Mouse (Mus musculus): ENCODE results near the gene Serpinb6b. TPM values are rescaled to one million over a fixed set of nuclear protein-coding genes. Genes with fewer than 3 reads are reported as not detected.

Serpinb6b gene
- polyA plus RNA-seq, 1 experiment from 2014 or later, result 5.7 TPM

DNA sequence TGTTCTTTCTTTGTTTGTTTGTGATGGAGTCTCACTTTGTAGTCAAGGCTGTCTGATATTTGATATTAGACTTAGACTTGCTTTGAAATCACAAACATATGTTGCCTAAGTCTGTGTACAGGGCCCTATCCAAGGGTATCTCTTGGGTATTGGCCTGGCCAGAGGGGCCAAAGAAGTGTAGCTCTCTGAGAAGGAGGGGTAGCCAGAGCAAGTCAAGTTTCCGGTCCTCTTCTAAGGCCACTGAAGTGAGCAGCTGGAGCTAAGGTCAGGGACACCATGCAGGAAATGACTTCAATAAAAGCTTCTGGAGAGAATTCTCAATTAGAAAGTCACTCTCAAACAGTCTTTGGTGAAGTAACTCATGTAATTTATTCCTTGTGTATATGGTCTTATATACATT is 57.4 kb downstream of the Serpinb6b start:
- Histone ChIP-seq H3K9me3 (no peaks in the 10 kb centered on the region; the same call in 1 of the 2 replicates), H3K4me3 (replicated peaks) (no peak overlapping the region), H3K27ac (no peak overlapping the region), H3K27me3 (replicated peaks) (no peaks in the 10 kb centered on the region), H3K4me1 (replicated peaks) (no peaks in the 10 kb centered on the region), H3K9ac (no peak overlapping the region), H3K36me3 (no peaks in the 10 kb centered on the region), H3K4me2 (replicated peaks) (no peak overlapping the region)
- WGBS, result 81% methylated on average over 1 of the region's 1 CpGs
- ATAC-seq, result no peak

DNA sequence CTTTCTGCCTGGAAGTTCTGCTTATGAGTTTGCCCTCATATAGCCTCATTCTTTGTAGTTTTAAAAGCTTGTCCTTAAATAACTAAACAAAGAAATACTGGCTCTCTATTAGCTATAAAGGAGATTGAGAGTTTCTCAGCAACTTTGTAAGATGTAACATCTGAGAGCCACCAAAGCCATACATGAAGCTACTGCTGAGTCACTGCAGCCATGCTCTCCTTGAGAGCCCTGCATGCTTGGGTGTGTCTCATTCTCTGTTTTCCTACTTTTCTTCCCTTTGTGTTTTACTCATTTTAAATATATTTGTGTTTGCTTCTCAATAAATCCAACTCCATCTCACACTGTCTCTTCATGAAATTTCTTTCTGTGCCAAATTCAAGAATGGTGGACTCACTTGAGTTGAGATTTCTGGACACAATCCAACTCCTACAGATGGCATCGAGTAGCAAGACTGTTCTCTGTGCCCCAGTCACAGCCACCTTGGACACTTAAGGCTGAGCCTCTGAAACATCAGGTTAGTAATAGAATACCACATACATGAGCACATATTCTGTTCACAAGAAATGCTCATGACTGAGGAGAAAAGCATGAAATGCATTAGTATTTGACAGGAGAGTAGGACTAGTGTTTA is 61.5 kb downstream of the Serpinb6b start:
- Histone ChIP-seq H3K4me2 (replicated peaks) (no peak overlapping the region), H3K27ac (no peak overlapping the region), H3K4me1 (replicated peaks) (no peaks in the 10 kb centered on the region), H3K9ac (no peak overlapping the region), H3K36me3 (no peaks in the 10 kb centered on the region), H3K27me3 (replicated peaks) (no peaks in the 10 kb centered on the region), H3K9me3 (no peaks in the 10 kb centered on the region), H3K4me3 (replicated peaks) (no peak overlapping the region)
- 66% methylated on average over 1 of the region's 1 CpGs for WGBS
- ATAC-seq, result no peak

DNA sequence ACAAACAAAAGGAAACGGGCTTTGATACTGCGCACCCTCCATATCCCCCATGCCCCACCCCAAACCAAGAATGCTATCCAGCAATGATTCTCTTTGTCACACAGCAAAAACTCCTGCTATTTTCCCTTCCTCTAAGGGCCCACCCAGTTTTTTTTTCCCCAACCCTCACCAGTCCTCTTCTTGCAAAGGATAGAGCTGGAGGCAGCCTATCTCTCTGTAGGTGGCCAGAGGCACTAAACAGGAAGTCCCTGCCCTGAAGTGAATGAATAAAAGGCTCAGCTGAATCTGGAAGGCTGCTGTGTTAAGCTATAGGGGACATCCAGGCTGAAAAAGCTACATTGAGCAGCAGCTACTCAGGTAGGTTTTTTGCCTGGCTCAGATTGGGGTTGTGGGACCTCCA is 62.2 kb downstream of the Serpinb6b start, which contains the start of gene Serpinb9b:
Serpinb9b (plus strand) TSS at position 173 of the 400 bp plus-strand sequence.
- H3K9me3 ChIP-seq, result no peaks in the 10 kb centered on the region
- H3K27me3 ChIP-seq (replicated peaks), result no peaks in the 10 kb centered on the region
- H3K4me2 ChIP-seq (replicated peaks), result no peak within 1 kb of the TSS
- H3K36me3 ChIP-seq, result no peaks in the 10 kb centered on the region
- ATAC-seq, result no peak
- 70% methylated on average over 2 of the region's 2 CpGs for WGBS
- no peak within 1 kb of the TSS for H3K4me3 ChIP-seq (replicated peaks)
- no peaks in the 10 kb centered on the region for H3K4me1 ChIP-seq (replicated peaks)
- H3K27ac ChIP-seq, result no peak within 1 kb of the TSS
- H3K9ac ChIP-seq, result no peak within 1 kb of the TSS

DNA sequence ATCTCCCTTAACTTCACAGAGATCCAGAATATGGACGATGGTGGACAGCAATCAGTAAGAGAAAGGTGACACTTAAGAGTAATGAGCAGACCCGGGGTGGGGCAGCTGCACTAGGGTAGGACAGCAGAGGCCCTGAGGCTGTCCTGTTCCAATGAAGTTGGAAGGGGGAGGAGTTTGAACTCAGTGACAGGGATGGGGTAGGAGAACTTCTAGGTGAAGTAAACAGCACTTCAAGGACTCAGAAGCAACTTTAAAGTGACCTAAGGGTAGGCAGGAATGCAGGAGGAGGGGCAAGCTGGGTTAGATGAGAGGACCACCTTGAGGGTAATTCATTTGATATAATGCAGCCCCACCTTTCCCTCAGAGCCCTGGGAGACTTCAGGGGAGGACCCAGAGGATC is 63.1 kb downstream of the Serpinb6b start:
- no peak overlapping the region for H3K4me2 ChIP-seq (replicated peaks)
- no peak overlapping the region for H3K9ac ChIP-seq
- ATAC-seq, result 0 out of 2 replicates have a peak, but pooled peaks have one; percentile 31
- H3K36me3 ChIP-seq, result no peaks in the 10 kb centered on the region
- WGBS, result 23% methylated on average over 2 of the region's 2 CpGs
- no peaks in the 10 kb centered on the region for H3K9me3 ChIP-seq
- H3K4me3 ChIP-seq (replicated peaks), result no peak overlapping the region
- no peaks in the 10 kb centered on the region for H3K4me1 ChIP-seq (replicated peaks)
- H3K27me3 ChIP-seq (replicated peaks), result no peaks in the 10 kb centered on the region
- H3K27ac ChIP-seq, result no peak overlapping the region

DNA sequence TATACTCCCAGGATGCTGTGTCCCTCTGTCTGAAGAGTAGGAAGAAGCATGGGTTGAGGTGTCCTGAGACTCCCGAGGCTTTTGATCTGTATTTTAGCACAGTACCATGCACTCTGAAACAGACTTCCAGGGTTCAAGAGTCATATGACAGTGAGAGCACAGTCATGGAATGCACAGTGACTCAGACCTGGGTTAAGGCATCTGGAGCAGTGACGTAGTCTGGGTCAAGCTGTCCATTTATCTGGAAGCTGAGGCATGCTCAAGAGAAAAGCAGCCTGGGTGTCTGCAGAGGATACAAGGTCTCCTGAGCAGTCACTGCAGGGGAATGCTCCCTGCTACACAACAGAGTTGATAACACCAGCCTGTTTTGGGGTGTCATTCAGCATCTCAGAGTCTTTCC is 63.5 kb downstream of the Serpinb6b start:
- Histone ChIP-seq H3K36me3 (no peaks in the 10 kb centered on the region), H3K4me3 (replicated peaks) (no peak overlapping the region), H3K4me2 (replicated peaks) (no peak overlapping the region), H3K9ac (no peak overlapping the region), H3K27ac (no peak overlapping the region), H3K9me3 (no peaks in the 10 kb centered on the region), H3K27me3 (replicated peaks) (no peaks in the 10 kb centered on the region), H3K4me1 (replicated peaks) (no peaks in the 10 kb centered on the region)
- 54% methylated on average over 2 of the region's 2 CpGs for WGBS
- ATAC-seq, result peak; percentile 49; the same call in 1 of the 2 replicates

Other genes starting within 250 kb of the Serpinb6b start
- gene Mylk4, start 181.3 kb upstream of the Serpinb6b start, polyA plus RNA-seq (2015; fragmentation: Nextera tagmentation; extraction: Ambion mirVana), result 0.08 TPM in 1 of 2 replicates, not detected in the other
- 24.8 and 26.2 TPM in 2 replicates for gene Wrnip1, start 163.2 kb upstream of the Serpinb6b start, polyA plus RNA-seq (2015; fragmentation: Nextera tagmentation; extraction: Ambion mirVana)
- not detected in 2 replicates for gene D930007J09Rik, start 162.4 kb upstream of the Serpinb6b start, polyA plus RNA-seq (2015; fragmentation: Nextera tagmentation; extraction: Ambion mirVana)
- gene Serpinb1a, start 114.0 kb upstream of the Serpinb6b start, polyA plus RNA-seq (2015; fragmentation: Nextera tagmentation; extraction: Ambion mirVana), result 160 and 164 TPM in 2 replicates
- not detected in 2 replicates for gene Serpinb1c, start 67.0 kb upstream of the Serpinb6b start, polyA plus RNA-seq (2015; fragmentation: Nextera tagmentation; extraction: Ambion mirVana)
- gene Serpinb9, start 38.0 kb downstream of the Serpinb6b start, polyA plus RNA-seq (2015; fragmentation: Nextera tagmentation; extraction: Ambion mirVana), result 8.2 and 10.7 TPM in 2 replicates
- 0.15 TPM in 1 of 2 replicates, not detected in the other for gene Serpinb9b, start 62.2 kb downstream of the Serpinb6b start, polyA plus RNA-seq (2015; fragmentation: Nextera tagmentation; extraction: Ambion mirVana)
- 0.33 TPM in 1 of 2 replicates, not detected in the other for gene Serpinb1b, start 113.4 kb downstream of the Serpinb6b start, polyA plus RNA-seq (2015; fragmentation: Nextera tagmentation; extraction: Ambion mirVana)
- not detected in 2 replicates for gene Serpinb9c, start 194.5 kb downstream of the Serpinb6b start, polyA plus RNA-seq (2015; fragmentation: Nextera tagmentation; extraction: Ambion mirVana)
- not detected in 2 replicates for gene Serpinb9d, start 227.8 kb downstream of the Serpinb6b start, polyA plus RNA-seq (2015; fragmentation: Nextera tagmentation; extraction: Ambion mirVana)

All from intestine, embryonic 15.5 days (tissue).